Mouse (Mus musculus) forebrain, embryonic 16.5 days (tissue): Measurements from ENCODE around the gene Timm29. TPM values are rescaled to one million over a fixed set of nuclear protein-coding genes. Genes with fewer than 3 reads are reported as not detected.

ENCODE experiments used
- microRNA counts: library from miRNA; unstranded; fragments of <30 nt; microRNA quantifications from one replicate; lab custom pipeline; 2016
- microRNA-seq: library from miRNA; unstranded; fragments of <30 nt; microRNA quantifications from one replicate; pipeline ENCODE4, GENCODE M21; 2017
- polyA plus RNA-seq: library from polyadenylated mRNA; unstranded; fragments of >200 nt; fragmentation: Nextera tagmentation; extraction: Ambion mirVana; gene quantifications from 2 replicates; pipeline ENCODE4 v1.2.1, GENCODE M21; 2015

The Timm29 gene
- polyA plus RNA-seq, 1 experiment from 2014 or later, result 58.2 TPM

MicroRNAs within 50 kb of the gene (microRNA counts, 519-probe panel; counts per million panel counts)
- not detected for microRNA mmu-miR-1946b (lab: Ali Mortazavi, UCI)

Small RNAs within 50 kb of the gene (microRNA-seq; reads per million reads assigned to microRNA genes)
- gene Mir1946b, result not detected

Other genes starting within 250 kb of the Timm29 start
- gene Ilf3, start 224.9 kb upstream of the Timm29 start, polyA plus RNA-seq, result 309 and 325 TPM in 2 replicates
- gene Qtrt1, start 180.9 kb upstream of the Timm29 start, polyA plus RNA-seq, result 48.4 and 53.8 TPM in 2 replicates
- gene Dnm2, start 167.8 kb upstream of the Timm29 start, polyA plus RNA-seq, result 76.1 and 82.5 TPM in 2 replicates
- 52.7 and 54.6 TPM in 2 replicates for gene Tmed1, start 82.5 kb upstream of the Timm29 start, polyA plus RNA-seq
- 2.8 and 3.5 TPM in 2 replicates for gene AB124611, start 66.5 kb upstream of the Timm29 start, polyA plus RNA-seq
- gene Carm1, start 45.8 kb upstream of the Timm29 start, polyA plus RNA-seq, result 26.5 and 27.8 TPM in 2 replicates
- gene Yipf2, start 106 bp downstream of the Timm29 start, polyA plus RNA-seq, result 22.7 and 24.8 TPM in 2 replicates
- 162 and 165 TPM in 2 replicates for gene Smarca4, start 23.4 kb downstream of the Timm29 start, polyA plus RNA-seq
- 16.1 and 18.8 TPM in 2 replicates for gene Ldlr, start 130.8 kb downstream of the Timm29 start, polyA plus RNA-seq
- gene Spc24, start 167.6 kb downstream of the Timm29 start, polyA plus RNA-seq, result 35.1 and 42.8 TPM in 2 replicates
- 3.2 and 3.7 TPM in 2 replicates for gene Kank2, start 206.0 kb downstream of the Timm29 start, polyA plus RNA-seq
- gene Angptl8, start 242.8 kb downstream of the Timm29 start, polyA plus RNA-seq, result 0.51 TPM in 1 of 2 replicates, not detected in the other